In the genomic region with DNA sequence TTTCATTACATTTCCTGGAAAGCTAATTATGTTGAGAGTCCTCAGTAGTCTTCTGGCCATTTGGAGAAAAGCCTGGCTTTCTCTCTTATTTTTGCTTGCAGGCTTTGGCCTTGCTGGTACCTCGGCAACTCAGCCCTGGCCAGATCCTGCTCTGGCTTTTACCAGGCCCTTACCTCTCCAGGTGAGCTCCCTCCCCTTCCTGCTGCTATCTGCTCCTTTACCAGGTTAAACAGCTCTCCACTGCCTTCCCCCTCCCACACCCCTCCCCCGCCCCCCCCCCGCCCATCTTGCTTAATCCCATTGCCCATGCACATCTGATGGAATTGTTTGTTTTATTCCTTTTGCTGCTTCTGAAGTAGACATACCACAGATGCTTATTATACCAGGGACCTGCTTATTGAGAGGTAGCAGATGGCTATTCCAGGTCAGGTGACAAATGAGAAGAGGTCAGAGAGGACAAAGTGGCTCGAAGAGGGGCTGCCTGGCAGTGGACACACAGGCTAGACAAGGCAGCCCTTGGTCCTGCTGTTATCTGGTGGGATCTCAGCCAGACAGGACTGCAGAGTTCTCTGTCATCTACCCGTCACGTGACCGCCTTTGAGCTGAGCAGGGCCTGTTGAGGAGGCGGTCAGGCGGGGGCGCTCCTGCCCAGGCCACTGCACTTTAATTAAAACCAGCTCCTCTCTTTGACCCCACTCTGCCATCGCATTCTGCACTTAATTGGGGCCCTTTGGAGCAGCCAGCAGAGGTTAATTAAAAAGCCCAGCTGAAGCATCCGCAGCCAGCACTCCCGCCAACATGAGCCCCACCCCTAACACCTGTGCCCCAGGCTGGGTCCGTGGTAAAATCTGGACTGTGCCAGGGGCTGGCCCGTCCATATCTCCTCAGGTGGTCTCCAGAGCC, we compare ENCODE assay signal across 9 mouse cellular contexts. TPM values are rescaled to one million over a fixed set of nuclear protein-coding genes. Genes with fewer than 3 reads are reported as not detected.
DNase-seq lines count a peak whose midpoint lies in the region; ATAC-seq and TF ChIP-seq lines count a peak whose summit lies in the region.
"Had no signal": no experiment of that assay in that cellular context is flagged by ENCODE, and none has a peak within 500 bp of the region (broad histone marks: within the 10 kb centered on the region; RNA-seq: fewer than 3 reads in every experiment).

No protein-coding gene starts in this region.

- WGBS in embryonic facial prominence, embryonic 15.5 days, result 4% methylated on average over 14 of the region's 15 CpGs
- WGBS in heart, postnatal 0 days, result 4% methylated on average over 14 of the region's 15 CpGs
- WGBS in liver, embryonic 16.5 days (ENCODE audit: insufficient replicate concordance), result 5% methylated on average over 14 of the region's 15 CpGs
- 3% methylated on average over 14 of the region's 15 CpGs for WGBS in neural tube, embryonic 12.5 days

- H3K27ac ChIP-seq in embryonic facial prominence, embryonic 15.5 days (replicated peaks), result no peak overlapping the region
- H3K27ac ChIP-seq in heart, postnatal 0 days (ENCODE audit: low read depth), result no peak overlapping the region
- no peak overlapping the region for H3K27ac ChIP-seq in liver, embryonic 16.5 days (ENCODE audit: low read length)
- H3K27ac ChIP-seq in neural tube, embryonic 12.5 days, result no peak overlapping the region

- no peaks in the 10 kb centered on the region for H3K9me3 ChIP-seq in embryonic facial prominence, embryonic 15.5 days (replicated peaks)
- H3K9me3 ChIP-seq in heart, postnatal 0 days (replicated peaks; ENCODE audit: control insufficient read depth, low read length), result no peaks in the 10 kb centered on the region
- H3K9me3 ChIP-seq in liver, embryonic 16.5 days (replicated peaks; ENCODE audit: control insufficient read depth, low read length), result no peaks in the 10 kb centered on the region
- no peaks in the 10 kb centered on the region for H3K9me3 ChIP-seq in neural tube, embryonic 12.5 days

- TF ChIP-seq EP300 in heart, postnatal 0 days (IDR thresholded peaks at IDR 0.05; ENCODE audit: low read depth), result no peak

- TF ChIP-seq CTCF in heart, postnatal 0 days (IDR thresholded peaks at IDR 0.05; ENCODE audit: low read depth), result peak; percentile 66

- H3K4me1 ChIP-seq in embryonic facial prominence, embryonic 15.5 days, result peaks cover 6% of the 10 kb centered on the region
- H3K4me1 ChIP-seq in heart, postnatal 0 days (ENCODE audit: control insufficient read depth, insufficient read depth), result no peaks in the 10 kb centered on the region
- peaks cover 2% of the 10 kb centered on the region; the same call in 1 of the 2 replicates for H3K4me1 ChIP-seq in liver, embryonic 16.5 days (ENCODE audit: control insufficient read depth, low read depth, low read length)
- peaks cover 8% of the 10 kb centered on the region for H3K4me1 ChIP-seq in neural tube, embryonic 12.5 days

- H3K27me3 ChIP-seq in embryonic facial prominence, embryonic 15.5 days, result no peaks in the 10 kb centered on the region; the same call in 1 of the 2 replicates
- H3K27me3 ChIP-seq in heart, postnatal 0 days (ENCODE audit: control insufficient read depth, insufficient read depth, low read length), result peaks cover 25% of the 10 kb centered on the region
- peaks cover 35% of the 10 kb centered on the region for H3K27me3 ChIP-seq in liver, embryonic 16.5 days (ENCODE audit: control insufficient read depth, insufficient read depth, low read depth, low read length)
- H3K27me3 ChIP-seq in neural tube, embryonic 12.5 days (replicated peaks), result peaks cover 15% of the 10 kb centered on the region; the same call in 1 of the 2 replicates

- DNase-seq in A20 (ENCODE audit: low read depth, low spot score), result peak; percentile 50
- peak; percentile 90 for DNase-seq in adrenal gland, postnatal 14 days
- DNase-seq in heart, postnatal 0 days (ENCODE audit: low spot score), result peak; percentile 84
- DNase-seq in kidney, postnatal 10 days, result peak; percentile 84
- DNase-seq in urinary bladder, adult 2 months (ENCODE audit: low spot score), result peak; percentile 49

- no peak overlapping the region for H3K9ac ChIP-seq in embryonic facial prominence, embryonic 15.5 days
- no peak overlapping the region for H3K9ac ChIP-seq in heart, postnatal 0 days (replicated peaks; ENCODE audit: low read depth, low read length)
- H3K9ac ChIP-seq in liver, embryonic 16.5 days (ENCODE audit: low read depth, low read length), result no peak overlapping the region
- H3K9ac ChIP-seq in neural tube, embryonic 12.5 days, result no peak overlapping the region

- peak; percentile 22; the same call in 1 of the 2 replicates for ATAC-seq in embryonic facial prominence, embryonic 15.5 days (ENCODE audit: insufficient number of reproducible peaks, low FRiP score, low TSS enrichment, low read depth)
- peak; percentile 91 for ATAC-seq in heart, postnatal 0 days (ENCODE audit: insufficient read depth, low read depth)
- peak; percentile 78 for ATAC-seq in liver, embryonic 16.5 days (ENCODE audit: low read depth)
- ATAC-seq in neural tube, embryonic 12.5 days (ENCODE audit: low FRiP score, low read depth), result peak; percentile 78

- H3K36me3 ChIP-seq in embryonic facial prominence, embryonic 15.5 days, result no peaks in the 10 kb centered on the region
- no peaks in the 10 kb centered on the region for H3K36me3 ChIP-seq in heart, postnatal 0 days (replicated peaks; ENCODE audit: control insufficient read depth, insufficient read depth, low read length)
- H3K36me3 ChIP-seq in liver, embryonic 16.5 days (ENCODE audit: control insufficient read depth, insufficient read depth), result no peaks in the 10 kb centered on the region
- H3K36me3 ChIP-seq in neural tube, embryonic 12.5 days, result no peaks in the 10 kb centered on the region

- no peak overlapping the region for H3K4me2 ChIP-seq in embryonic facial prominence, embryonic 15.5 days (replicated peaks)
- no peak overlapping the region for H3K4me2 ChIP-seq in heart, postnatal 0 days (ENCODE audit: low read depth, low read length)
- no peak overlapping the region for H3K4me2 ChIP-seq in liver, embryonic 16.5 days (ENCODE audit: low read depth, low read length)
- peak overlapping the region; percentile 33; the same call in 1 of the 2 replicates for H3K4me2 ChIP-seq in neural tube, embryonic 12.5 days (replicated peaks)

- no peak overlapping the region for H3K4me3 ChIP-seq in embryonic facial prominence, embryonic 15.5 days (replicated peaks)
- H3K4me3 ChIP-seq in heart, postnatal 0 days (ENCODE audit: low read depth, low read length), result no peak overlapping the region
- H3K4me3 ChIP-seq in liver, embryonic 16.5 days (ENCODE audit: low read depth, low read length), result no peak overlapping the region
- no peak overlapping the region for H3K4me3 ChIP-seq in neural tube, embryonic 12.5 days

RNA-seq across cellular contexts. Expression of gene Arf1, which starts 10.7 kb away (rescaled TPM):
- total RNA-seq in adrenal gland, postnatal 14 days (2021), result 354 and 382 TPM in 2 replicates
- 718 and 720 TPM in 2 replicates for polyA plus RNA-seq in embryonic facial prominence, embryonic 15.5 days (2015; fragmentation: Nextera tagmentation; extraction: Ambion mirVana)
- 336 and 378 TPM in 2 replicates for total RNA-seq in heart, postnatal 0 days (2014; rRNA removed; ENCODE audit: low replicate concordance)
- polyA plus RNA-seq in heart, postnatal 0 days (2015; fragmentation: Nextera tagmentation; extraction: Ambion mirVana), result 533 and 540 TPM in 2 replicates
- 251 and 257 TPM in 2 replicates for polyA plus RNA-seq in liver, embryonic 16.5 days (2015; fragmentation: Nextera tagmentation; extraction: Ambion mirVana)
- polyA plus RNA-seq in neural tube, embryonic 12.5 days (2016; fragmentation: Nextera tagmentation; extraction: Ambion mirVana), result 623 and 633 TPM in 2 replicates
- 531 and 605 TPM in 2 replicates for polyA plus RNA-seq in urinary bladder, adult 2 months (2012; rRNA removed)

RNA-seq across cellular contexts. Expression of gene 2310033P09Rik, which starts 30.7 kb away (rescaled TPM):
- 27.1 and 29.1 TPM in 2 replicates for total RNA-seq in adrenal gland, postnatal 14 days (2021)
- polyA plus RNA-seq in embryonic facial prominence, embryonic 15.5 days (2015; fragmentation: Nextera tagmentation; extraction: Ambion mirVana), result 30.6 and 31.3 TPM in 2 replicates
- 1.6 TPM in 1 of 2 replicates, not detected in the other for total RNA-seq in heart, postnatal 0 days (2014; rRNA removed; ENCODE audit: low replicate concordance)
- 19.9 and 21.4 TPM in 2 replicates for polyA plus RNA-seq in heart, postnatal 0 days (2015; fragmentation: Nextera tagmentation; extraction: Ambion mirVana)
- polyA plus RNA-seq in liver, embryonic 16.5 days (2015; fragmentation: Nextera tagmentation; extraction: Ambion mirVana), result 14.6 and 15.1 TPM in 2 replicates
- 30.1 and 30.5 TPM in 2 replicates for polyA plus RNA-seq in neural tube, embryonic 12.5 days (2016; fragmentation: Nextera tagmentation; extraction: Ambion mirVana)
- polyA plus RNA-seq in urinary bladder, adult 2 months (2012; rRNA removed), result 23.8 and 26.1 TPM in 2 replicates

RNA-seq across cellular contexts. Expression of gene Mrpl55, which starts 36.5 kb away (rescaled TPM):
- total RNA-seq in adrenal gland, postnatal 14 days (2021), result 68.3 and 69.2 TPM in 2 replicates
- polyA plus RNA-seq in embryonic facial prominence, embryonic 15.5 days (2015; fragmentation: Nextera tagmentation; extraction: Ambion mirVana), result 82.3 and 82.8 TPM in 2 replicates
- 174 and 187 TPM in 2 replicates for total RNA-seq in heart, postnatal 0 days (2014; rRNA removed; ENCODE audit: low replicate concordance)
- 196 and 199 TPM in 2 replicates for polyA plus RNA-seq in heart, postnatal 0 days (2015; fragmentation: Nextera tagmentation; extraction: Ambion mirVana)
- 43.1 and 44.3 TPM in 2 replicates for polyA plus RNA-seq in liver, embryonic 16.5 days (2015; fragmentation: Nextera tagmentation; extraction: Ambion mirVana)
- polyA plus RNA-seq in neural tube, embryonic 12.5 days (2016; fragmentation: Nextera tagmentation; extraction: Ambion mirVana), result 88.0 and 91.1 TPM in 2 replicates
- polyA plus RNA-seq in urinary bladder, adult 2 months (2012; rRNA removed), result 35.2 and 35.4 TPM in 2 replicates

RNA-seq across cellular contexts. Expression of gene Guk1, which starts 46.8 kb away (rescaled TPM):
- total RNA-seq in adrenal gland, postnatal 14 days (2021), result 69.1 and 71.8 TPM in 2 replicates
- 111 and 113 TPM in 2 replicates for polyA plus RNA-seq in embryonic facial prominence, embryonic 15.5 days (2015; fragmentation: Nextera tagmentation; extraction: Ambion mirVana)
- 47.5 and 60.3 TPM in 2 replicates for total RNA-seq in heart, postnatal 0 days (2014; rRNA removed; ENCODE audit: low replicate concordance)
- 138 and 146 TPM in 2 replicates for polyA plus RNA-seq in heart, postnatal 0 days (2015; fragmentation: Nextera tagmentation; extraction: Ambion mirVana)
- polyA plus RNA-seq in liver, embryonic 16.5 days (2015; fragmentation: Nextera tagmentation; extraction: Ambion mirVana), result 55.0 TPM in 2 replicates
- 111 and 113 TPM in 2 replicates for polyA plus RNA-seq in neural tube, embryonic 12.5 days (2016; fragmentation: Nextera tagmentation; extraction: Ambion mirVana)
- polyA plus RNA-seq in urinary bladder, adult 2 months (2012; rRNA removed), result 99.0 and 118 TPM in 2 replicates

RNA-seq across cellular contexts. Expression of gene Wnt3a, which starts 51.8 kb away (rescaled TPM):
- not detected in 2 replicates for total RNA-seq in adrenal gland, postnatal 14 days (2021)
- 2.5 and 3.4 TPM in 2 replicates for polyA plus RNA-seq in embryonic facial prominence, embryonic 15.5 days (2015; fragmentation: Nextera tagmentation; extraction: Ambion mirVana)
- total RNA-seq in heart, postnatal 0 days (2014; rRNA removed; ENCODE audit: low replicate concordance), result not detected in 2 replicates
- polyA plus RNA-seq in heart, postnatal 0 days (2015; fragmentation: Nextera tagmentation; extraction: Ambion mirVana), result not detected in 2 replicates
- not detected in 2 replicates for polyA plus RNA-seq in liver, embryonic 16.5 days (2015; fragmentation: Nextera tagmentation; extraction: Ambion mirVana)
- 3.4 and 4.1 TPM in 2 replicates for polyA plus RNA-seq in neural tube, embryonic 12.5 days (2016; fragmentation: Nextera tagmentation; extraction: Ambion mirVana)
- 0.03 TPM in 2 replicates for polyA plus RNA-seq in urinary bladder, adult 2 months (2012; rRNA removed)
- total RNA-seq: neutrophil, adult 5-6 weeks had no signal

Comparison
In these comparisons a context has a peak if more than half of its experiments do, and no peak if none do; other contexts are left out.
1. ATAC-seq: peak in every context shown above with its lines; median percentile 91 in heart, postnatal 0 days; 78 in liver, embryonic 16.5 days; 78 in neural tube, embryonic 12.5 days; 22 in embryonic facial prominence, embryonic 15.5 days.